Mouse (Mus musculus) kidney, adult 2 months (tissue): ENCODE results near the gene Gm5460. TPM values are rescaled to one million over a fixed set of nuclear protein-coding genes. Genes with fewer than 3 reads are reported as not detected.

Experiments used
- DNase-seq: peaks from one replicate; pipeline ENCODE4 v3.0.0; 2021
- H3K27ac ChIP-seq: fragments of 200-500 bp; 2 replicates; pipeline ENCODE4 v1.5.1; 2012; ENCODE audit warnings: low read depth, low read length, control low read depth, inconsistent platforms; ENCODE audit not compliant: insufficient read depth
- H3K27me3 ChIP-seq: fragments of 200-500 bp; replicated peaks from 2 replicates; pipeline ENCODE4 v1.6.1; 2012; ENCODE audit warnings: mild to moderate bottlenecking, moderate library complexity, low read length, inconsistent platforms; ENCODE audit not compliant: control insufficient read depth, insufficient read depth
- H3K36me3 ChIP-seq: fragments of 200-500 bp; 2 replicates; pipeline ENCODE4 v1.6.1; 2012; ENCODE audit warnings: mild to moderate bottlenecking, moderate library complexity, low read length, inconsistent platforms; ENCODE audit not compliant: control insufficient read depth, insufficient read depth
- H3K4me1 ChIP-seq: fragments of 200-500 bp; 2 replicates; pipeline ENCODE4 v1.6.1; 2011; ENCODE audit warnings: low read length; ENCODE audit not compliant: control insufficient read depth, insufficient read depth
- H3K4me3 ChIP-seq: fragments of 200-500 bp; 2 replicates; pipeline ENCODE4 v1.5.1; 2011; ENCODE audit warnings: mild to moderate bottlenecking, low read depth, low read length, control low read depth; ENCODE audit not compliant: insufficient read depth
- CTCF ChIP-seq: fragments of 200-500 bp; conservative IDR thresholded peaks from 2 replicates; pipeline ENCODE4 v1.5.1; 2011; ENCODE audit warnings: low read depth, mild to moderate bottlenecking, control low read depth, low read length, moderate library complexity, mixed read lengths; ENCODE audit not compliant: insufficient read depth, insufficient read length
- POLR2A ChIP-seq: fragments of 200-500 bp; IDR thresholded peaks from one replicate; pipeline ENCODE4 v1.6.1; 2011; ENCODE audit warnings: low read depth, low read length, control low read depth
- WGBS: fragments of 180-500 bp; shearing (Covaris S2); methylation state at CpG from one replicate; pipeline ENCODE4 v1.1.7; 2018; 5-methylcytosine and 5-hydroxymethylcytosine counted together
- polyA plus RNA-seq: library from polyadenylated mRNA; depleted of rRNA; stranded (reverse); fragments of >200 nt; gene quantifications from 2 replicates; pipeline ENCODE4 v1.2.3, GENCODE M21; 2012; rRNA removed

Gene Gm5460
- polyA plus RNA-seq, 1 experiment = not detected

GRCm38 (mm10) chr14:34087856-34088398, 71.4 kb downstream of the Gm5460 start:
- no peak for TF ChIP-seq POLR2A
- TF ChIP-seq CTCF = no peak
- no peak for DNase-seq
- no peak overlapping the region for H3K27ac ChIP-seq
- no peaks in the 10 kb centered on the region for H3K36me3 ChIP-seq
- no peaks in the 10 kb centered on the region for H3K4me1 ChIP-seq
- no peak overlapping the region for H3K4me3 ChIP-seq
- WGBS = 62% methylated on average over 2 of the region's 2 CpGs
- H3K27me3 ChIP-seq = no peaks in the 10 kb centered on the region

- Histone ChIP-seq H3K4me1 (no peaks in the 10 kb centered on the region), H3K27ac (no peak overlapping the region), H3K27me3 (no peaks in the 10 kb centered on the region), H3K4me3 (no peak overlapping the region), H3K36me3 (no peaks in the 10 kb centered on the region)
- no peak for DNase-seq
- TF ChIP-seq POLR2A = no peak
- no peak for TF ChIP-seq CTCF
- 80% methylated on average over 8 of the region's 8 CpGs for WGBS
Observed at GRCm38 (mm10) chr14:34089796-34090195, 73.2 kb downstream of the Gm5460 start.

DNA sequence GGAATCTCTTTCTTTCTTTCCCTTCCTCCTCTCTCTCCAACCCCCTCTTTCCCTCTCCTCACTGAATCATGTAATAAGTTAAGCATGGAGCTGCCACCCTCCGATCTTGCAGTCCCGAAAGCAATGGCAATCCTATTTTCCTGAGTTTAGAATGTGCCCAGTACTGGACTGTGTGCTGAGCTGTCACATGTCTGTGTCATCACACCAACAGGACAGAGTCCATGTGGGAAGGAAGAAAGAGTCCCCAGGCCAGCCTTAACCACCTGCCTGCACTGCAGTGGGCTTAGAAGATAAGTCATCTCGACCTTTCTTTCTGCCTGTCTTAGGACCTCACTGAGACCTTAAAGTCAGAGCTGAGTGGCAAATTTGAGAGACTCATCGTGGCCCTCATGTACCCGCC, 74.9 kb downstream of the Gm5460 start:
- Histone ChIP-seq H3K4me3 (no peak overlapping the region), H3K36me3 (no peaks in the 10 kb centered on the region), H3K4me1 (no peaks in the 10 kb centered on the region), H3K27ac (no peak overlapping the region), H3K27me3 (no peaks in the 10 kb centered on the region)
- no peak for DNase-seq
- TF ChIP-seq CTCF (no peak), POLR2A (no peak)
- WGBS = 81% methylated on average over 5 of the region's 5 CpGs

DNA sequence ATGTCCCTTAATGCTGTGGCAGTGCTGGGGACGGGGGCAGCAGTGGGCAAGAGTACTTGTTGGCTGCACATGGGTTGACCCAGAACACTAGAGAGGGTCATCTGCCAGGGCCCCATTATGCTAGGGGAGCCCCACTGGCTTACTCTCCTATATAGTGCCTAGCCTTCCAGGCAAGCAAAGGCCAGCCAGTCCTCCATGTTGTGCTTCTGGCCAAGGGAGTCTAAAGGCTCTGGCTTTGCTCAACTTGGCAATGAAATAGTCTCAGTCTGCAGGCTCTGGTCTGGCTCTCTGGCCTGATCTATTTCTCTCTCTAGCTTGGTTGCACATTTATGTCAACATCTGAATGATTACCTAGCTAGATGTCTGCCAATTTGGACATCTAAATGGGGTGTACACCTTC, 76.3 kb downstream of the Gm5460 start:
- H3K4me1 ChIP-seq = no peaks in the 10 kb centered on the region
- no peak overlapping the region for H3K27ac ChIP-seq
- TF ChIP-seq POLR2A = no peak
- no peak for TF ChIP-seq CTCF
- no peak overlapping the region for H3K4me3 ChIP-seq
- WGBS = 78% methylated on average over 1 of the region's 1 CpGs
- no peaks in the 10 kb centered on the region for H3K36me3 ChIP-seq
- H3K27me3 ChIP-seq = no peaks in the 10 kb centered on the region
- DNase-seq = no peak

DNA sequence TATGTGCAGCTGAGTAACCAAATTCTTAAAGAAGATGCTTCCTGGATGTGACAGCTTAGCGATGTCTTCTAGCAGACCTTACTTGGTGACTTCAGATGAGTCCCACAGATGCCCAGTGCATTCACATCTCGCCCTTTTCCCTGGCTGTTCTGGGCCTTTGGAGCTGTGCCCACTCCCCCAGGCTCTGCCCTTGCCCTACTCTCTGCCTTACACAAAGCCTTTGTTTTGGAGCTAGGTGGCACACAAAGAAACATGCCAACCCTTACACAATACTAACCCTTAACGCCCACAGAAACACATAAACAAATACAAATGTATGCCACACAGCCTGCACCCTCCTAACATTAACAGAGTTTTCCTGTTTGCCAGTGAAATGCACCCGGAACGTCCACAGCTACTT, 79.6 kb downstream of the Gm5460 start:
- 81% methylated on average over 5 of the region's 5 CpGs for WGBS
- Histone ChIP-seq H3K4me3 (no peak overlapping the region), H3K27me3 (no peaks in the 10 kb centered on the region), H3K4me1 (no peaks in the 10 kb centered on the region), H3K27ac (no peak overlapping the region), H3K36me3 (no peaks in the 10 kb centered on the region)
- TF ChIP-seq POLR2A = no peak
- no peak for TF ChIP-seq CTCF
- DNase-seq = no peak

Other genes starting within 250 kb of the Gm5460 start
- gene Gdf10, start 93.2 kb upstream of the Gm5460 start, polyA plus RNA-seq = 8.9 and 11.8 TPM in 2 replicates
- gene Gdf2, start 75.7 kb upstream of the Gm5460 start, polyA plus RNA-seq = not detected in 2 replicates
- not detected in 2 replicates for gene Rbp3, start 62.8 kb upstream of the Gm5460 start, polyA plus RNA-seq
- gene Zfp488, start 38.0 kb upstream of the Gm5460 start, polyA plus RNA-seq = not detected in 2 replicates
- gene Gm30083, start 1.6 kb upstream of the Gm5460 start, polyA plus RNA-seq = not detected in 2 replicates
- gene Antxrl, start 35.9 kb downstream of the Gm5460 start, polyA plus RNA-seq = 0.10 TPM in 1 of 2 replicates, not detected in the other
- 1.7 and 2.3 TPM in 2 replicates for gene Anxa8, start 69.2 kb downstream of the Gm5460 start, polyA plus RNA-seq
- not detected in 2 replicates for gene A630023A22Rik, start 86.0 kb downstream of the Gm5460 start, polyA plus RNA-seq
- gene Npy4r, start 135.7 kb downstream of the Gm5460 start, polyA plus RNA-seq = 0.03 and 0.06 TPM in 2 replicates
- 0.11 and 0.20 TPM in 2 replicates for gene Gprin2, start 184.9 kb downstream of the Gm5460 start, polyA plus RNA-seq
- 1.3 and 1.5 TPM in 2 replicates for gene Syt15, start 202.8 kb downstream of the Gm5460 start, polyA plus RNA-seq